Mouse (Mus musculus) forebrain, embryonic 16.5 days (tissue): ENCODE measurements at regions not wholly inside any gene's neighbourhood (a gene's known extent, or its start where the extent isn't known, plus 50 kb on each side); places are given as distances from the start of the nearest gene placed in this dataset.

Experiments used
- ATAC-seq: fragments of 200-750 bp; cut with Nextera tagmentation; 2 replicates; pipeline ENCODE4 v1.8.0; 2017; ENCODE audit warnings: mild to moderate bottlenecking, moderate library complexity
- H3K27ac ChIP-seq: fragments of 300-500 bp; sonication (generic); 2 replicates; pipeline ENCODE4 v1.5.1; 2014; ENCODE audit warnings: low read length, control low read depth
- H3K27me3 ChIP-seq: fragments of 300-500 bp; sonication (generic); replicated peaks from 2 replicates; pipeline ENCODE4 v1.6.1; 2014; ENCODE audit warnings: low read length; ENCODE audit not compliant: control insufficient read depth, insufficient read depth
- H3K36me3 ChIP-seq: fragments of 300-500 bp; sonication (generic); 2 replicates; pipeline ENCODE4 v1.6.1; 2014; ENCODE audit not compliant: control insufficient read depth, insufficient read depth
- H3K4me1 ChIP-seq: fragments of 300-500 bp; sonication (generic); replicated peaks from 2 replicates; pipeline ENCODE4 v1.6.1; 2014; ENCODE audit warnings: low read length; ENCODE audit not compliant: control insufficient read depth, insufficient read depth
- H3K4me2 ChIP-seq: fragments of 300-500 bp; sonication (generic); 2 replicates; pipeline ENCODE4 v1.6.1; 2014; ENCODE audit warnings: mild to moderate bottlenecking, low read length, control low read depth
- H3K4me3 ChIP-seq: fragments of 300-500 bp; sonication (generic); replicated peaks from 2 replicates; pipeline ENCODE4 v1.5.1; 2014; ENCODE audit warnings: mild to moderate bottlenecking, low read length, control low read depth
- H3K9ac ChIP-seq: fragments of 300-500 bp; sonication (generic); replicated peaks from 2 replicates; pipeline ENCODE4 v1.6.1; 2014; ENCODE audit warnings: low read depth, low read length, control low read depth
- H3K9me3 ChIP-seq: fragments of 300-500 bp; sonication (generic); 2 replicates; pipeline ENCODE4 v1.6.1; 2016; ENCODE audit warnings: low read length; ENCODE audit not compliant: control insufficient read depth
- WGBS: fragments of 180-500 bp; shearing (Covaris S2); extraction: QIAGEN DNeasy Blood & Tissue Kit; methylation state at CpG from one replicate; pipeline ENCODE4 v1.1.7; 2014; 5-methylcytosine and 5-hydroxymethylcytosine counted together

- Histone ChIP-seq H3K4me1 (no peaks in the 10 kb centered on the region), H3K27ac (no peak overlapping the region), H3K27me3 (no peaks in the 10 kb centered on the region), H3K9ac (no peak overlapping the region), H3K4me3 (no peak overlapping the region), H3K4me2 (no peak overlapping the region), H3K36me3 (no peaks in the 10 kb centered on the region), H3K9me3 (no peaks in the 10 kb centered on the region)
- 88% methylated on average over 4 of the region's 4 CpGs for WGBS
- ATAC-seq, result no peak
Observed at GRCm38 (mm10) chr2:55687345-55687744, 251.6 kb downstream of the Kcnj3 start.

DNA sequence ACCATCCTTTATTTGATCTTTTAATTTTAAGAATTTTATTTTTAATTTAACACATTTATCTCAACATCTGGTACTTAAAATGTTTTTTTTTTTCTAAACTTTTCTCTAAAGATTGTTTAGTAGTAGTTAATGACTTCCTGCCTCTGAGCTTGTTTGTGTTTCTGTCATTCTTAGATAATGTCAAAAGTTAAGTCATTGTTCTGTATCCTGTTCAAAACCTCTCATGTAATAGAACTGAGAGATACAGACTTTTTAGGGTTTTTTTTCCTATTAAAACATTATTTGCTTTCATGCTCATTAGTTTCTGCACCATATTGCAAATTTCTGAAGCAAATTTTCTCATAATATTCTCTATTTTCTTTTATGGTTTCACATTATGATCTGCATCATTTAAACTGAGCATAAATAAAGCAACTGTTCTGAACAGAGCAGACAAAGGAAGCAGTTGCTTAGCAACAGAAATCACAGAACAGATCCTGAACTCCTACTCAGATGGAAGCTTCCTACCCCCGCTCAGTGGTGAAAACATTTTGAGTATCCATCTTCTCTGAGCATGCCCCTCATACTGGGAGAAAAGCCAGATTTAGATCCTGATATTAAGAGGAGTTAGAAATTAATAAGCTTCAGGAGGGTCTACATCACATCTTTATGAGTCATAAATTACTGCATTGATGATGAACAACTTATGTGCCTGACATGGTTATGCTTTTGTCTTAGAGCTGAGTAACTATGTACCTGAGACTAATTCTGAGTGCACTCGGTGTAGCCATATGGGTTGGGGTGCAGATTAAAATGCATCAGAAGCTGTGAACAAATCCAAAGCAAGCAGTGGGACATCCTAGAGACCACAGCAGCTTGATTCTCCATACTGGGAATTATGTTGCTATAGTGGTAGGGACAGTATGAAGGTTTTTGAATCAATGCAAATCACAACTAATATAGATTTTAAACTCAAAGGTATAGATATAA, 257.4 kb downstream of the Kcnj3 start:
- H3K36me3 ChIP-seq, result no peaks in the 10 kb centered on the region
- peak overlapping the region; percentile 5; the same call in 1 of the 2 replicates for H3K27ac ChIP-seq
- no peak overlapping the region for H3K9ac ChIP-seq
- no peak overlapping the region for H3K4me2 ChIP-seq
- no peaks in the 10 kb centered on the region for H3K27me3 ChIP-seq
- ATAC-seq, result peak; percentile 97
- 27% methylated on average over 2 of the region's 2 CpGs for WGBS
- no peaks in the 10 kb centered on the region for H3K9me3 ChIP-seq
- H3K4me3 ChIP-seq, result no peak overlapping the region
- peaks cover 4% of the 10 kb centered on the region; the same call in 1 of the 2 replicates for H3K4me1 ChIP-seq

- Histone ChIP-seq H3K9me3 (no peaks in the 10 kb centered on the region), H3K9ac (no peak overlapping the region), H3K27ac (no peak overlapping the region), H3K4me1 (no peaks in the 10 kb centered on the region), H3K4me2 (no peak overlapping the region), H3K36me3 (no peaks in the 10 kb centered on the region), H3K27me3 (no peaks in the 10 kb centered on the region), H3K4me3 (no peak overlapping the region)
- 90% methylated on average over 1 of the region's 1 CpGs for whole genome bisulfite sequencing
- no peak for ATAC-seq
Observed at GRCm38 (mm10) chr2:55699705-55700104, 263.9 kb downstream of the Kcnj3 start.
